Mouse (Mus musculus): ENCODE measurements around the gene Sdhaf1.

Gene Sdhaf1

GRCm38 (mm10) chr7:30325364-30325763 is 1.7 kb upstream of the Sdhaf1 start:
- peak; percentile 62 for DNase-seq (ENCODE audit: extremely low spot score)

- no peak for DNase-seq (ENCODE audit: extremely low spot score)
These were observed 727 bp upstream of the Sdhaf1 start for GRCm38 (mm10) chr7:30324300-30324944.

- no peak for DNase-seq (ENCODE audit: extremely low spot score)
These were observed 830 bp downstream of the Sdhaf1 start for GRCm38 (mm10) chr7:30322865-30323264.

GRCm38 (mm10) chr7:30322285-30322667 is 1.4 kb downstream of the Sdhaf1 start:
- DNase-seq (ENCODE audit: extremely low spot score), result peak; percentile 94

- peak; percentile 62 for DNase-seq (ENCODE audit: extremely low spot score)
These were observed 2.0 kb downstream of the Sdhaf1 start, which contains the start of gene E130208F15Rik for GRCm38 (mm10) chr7:30321539-30322284. E130208F15Rik (plus strand) TSS chr7:30321740.

- no peak for DNase-seq (ENCODE audit: extremely low spot score)
These were observed 2.7 kb downstream of the Sdhaf1 start for GRCm38 (mm10) chr7:30320946-30321345.

GRCm38 (mm10) chr7:30318142-30318541 is 5.6 kb downstream of the Sdhaf1 start:
- DNase-seq (ENCODE audit: extremely low spot score), result no peak

GRCm38 (mm10) chr7:30315559-30316529 is 7.9 kb downstream of the Sdhaf1 start:
- no peak for DNase-seq (ENCODE audit: extremely low spot score)

- DNase-seq (ENCODE audit: extremely low spot score), result peak; percentile 57
These were observed 9.0 kb downstream of the Sdhaf1 start, which contains the start of gene Syne4 for GRCm38 (mm10) chr7:30314721-30315155. Syne4 (plus strand) TSS chr7:30314807.

- DNase-seq (ENCODE audit: extremely low spot score), result no peak
These were observed 9.9 kb downstream of the Sdhaf1 start for GRCm38 (mm10) chr7:30313666-30314320.

- DNase-seq (ENCODE audit: extremely low spot score), result no peak
These were observed 13.6 kb downstream of the Sdhaf1 start for GRCm38 (mm10) chr7:30310136-30310535.

- DNase-seq (ENCODE audit: extremely low spot score), result no peak
These were observed 14.1 kb downstream of the Sdhaf1 start for GRCm38 (mm10) chr7:30309395-30310129.

- peak; percentile 90 for DNase-seq (ENCODE audit: extremely low spot score)
These were observed 15.4 kb downstream of the Sdhaf1 start, which contains the start of gene Alkbh6 for GRCm38 (mm10) chr7:30308076-30309005. Alkbh6 (plus strand) TSS chr7:30308717.

- DNase-seq (ENCODE audit: extremely low spot score), result no peak
These were observed 17.5 kb downstream of the Sdhaf1 start for GRCm38 (mm10) chr7:30306083-30306779.

GRCm38 (mm10) chr7:30300914-30301313 is 22.8 kb downstream of the Sdhaf1 start:
- DNase-seq (ENCODE audit: extremely low spot score), result no peak

GRCm38 (mm10) chr7:30297266-30297665 is 26.4 kb downstream of the Sdhaf1 start:
- no peak for DNase-seq (ENCODE audit: extremely low spot score)

- no peak for DNase-seq (ENCODE audit: extremely low spot score)
These were observed 26.9 kb downstream of the Sdhaf1 start for GRCm38 (mm10) chr7:30296816-30297215.

GRCm38 (mm10) chr7:30295103-30295502 is 28.6 kb downstream of the Sdhaf1 start:
- DNase-seq (ENCODE audit: extremely low spot score), result no peak

GRCm38 (mm10) chr7:30294296-30294695 is 29.4 kb downstream of the Sdhaf1 start:
- no peak for DNase-seq (ENCODE audit: extremely low spot score)

Measured in embryo, embryonic 9.5 days (tissue).